8 mouse cellular contexts compared by ENCODE assay signal in genomic region chr2:158625697-158626096, GRCm38 (mm10). TPM values are rescaled to one million over a fixed set of nuclear protein-coding genes. Genes with fewer than 3 reads are reported as not detected.
A peak's percentile ranks its signal among the peaks of the same experiment; 100 is the strongest.
DNase-seq lines count a peak whose midpoint lies in the region; ATAC-seq and TF ChIP-seq lines count a peak whose summit lies in the region.

No protein-coding gene starts in this region.

- peak overlapping the region; percentile 88 for H3K4me2 ChIP-seq in neural tube, embryonic 11.5 days (ENCODE audit: low read depth)
- peak overlapping the region; percentile 83 for H3K4me2 ChIP-seq in liver, embryonic 11.5 days
- peak overlapping the region; percentile 80 for H3K4me2 ChIP-seq in stomach, postnatal 0 days (replicated peaks; ENCODE audit: low read depth)

- intact Hi-C loops in gastrocnemius, postnatal 36 days (cut with DNase I), result loop anchor here (5.0 kb wide), 1 partner anchor 78 kb away; no protein-coding TSS in a partner anchor

- no peak for TF ChIP-seq EP300 in stomach, postnatal 0 days (optimal IDR thresholded peaks at IDR 0.05)

- H3K9me3 ChIP-seq in neural tube, embryonic 11.5 days (ENCODE audit: control insufficient read depth, low read length), result no peaks in the 10 kb centered on the region
- no peaks in the 10 kb centered on the region for H3K9me3 ChIP-seq in liver, embryonic 11.5 days (ENCODE audit: control insufficient read depth, low read length)
- no peaks in the 10 kb centered on the region for H3K9me3 ChIP-seq in stomach, postnatal 0 days (ENCODE audit: control insufficient read depth, low read length)

- peak overlapping the region; percentile 77 for H3K4me3 ChIP-seq in cerebellum, adult 2 months (replicated peaks; ENCODE audit: insufficient read depth, low read depth, low read length)
- H3K4me3 ChIP-seq in neural tube, embryonic 11.5 days (ENCODE audit: low read depth, low read length), result peak overlapping the region; percentile 75
- peak overlapping the region; percentile 92 for H3K4me3 ChIP-seq in liver, embryonic 11.5 days (ENCODE audit: low read depth, low read length)
- peak overlapping the region; percentile 94 for H3K4me3 ChIP-seq in stomach, postnatal 0 days (ENCODE audit: low read depth, low read length)

- WGBS in cerebellum, adult 2 months, result 44% methylated on average over 8 of the region's 8 CpGs
- 47% methylated on average over 8 of the region's 8 CpGs for WGBS in neural tube, embryonic 11.5 days
- WGBS in liver, embryonic 11.5 days, result 21% methylated on average over 8 of the region's 8 CpGs
- WGBS in stomach, postnatal 0 days, result 27% methylated on average over 8 of the region's 8 CpGs

- no peak for TF ChIP-seq POLR2A in cerebellum, adult 2 months (IDR thresholded peaks at IDR 0.05; ENCODE audit: borderline replicate concordance, insufficient read depth, low read length)

- no peak for ATAC-seq in neural tube, embryonic 11.5 days (ENCODE audit: insufficient read depth, low FRiP score, low TSS enrichment)
- ATAC-seq in liver, embryonic 11.5 days (replicated peaks; ENCODE audit: low FRiP score), result no peak
- no peak for ATAC-seq in stomach, postnatal 0 days (ENCODE audit: low FRiP score, low TSS enrichment)

- H3K4me1 ChIP-seq in cerebellum, adult 2 months (ENCODE audit: control insufficient read depth, insufficient read depth, low read length), result peaks cover 4% of the 10 kb centered on the region; the same call in 1 of the 2 replicates
- H3K4me1 ChIP-seq in neural tube, embryonic 11.5 days (ENCODE audit: control insufficient read depth, insufficient read depth, low read length), result peaks cover 12% of the 10 kb centered on the region; the same call in 1 of the 2 replicates
- peaks cover 12% of the 10 kb centered on the region for H3K4me1 ChIP-seq in liver, embryonic 11.5 days (replicated peaks; ENCODE audit: control insufficient read depth, insufficient read depth, low read length)
- no peaks in the 10 kb centered on the region for H3K4me1 ChIP-seq in stomach, postnatal 0 days (replicated peaks; ENCODE audit: control insufficient read depth, insufficient read depth)

- H3K36me3 ChIP-seq in neural tube, embryonic 11.5 days (ENCODE audit: control insufficient read depth, insufficient read depth, low read length), result no peaks in the 10 kb centered on the region
- H3K36me3 ChIP-seq in liver, embryonic 11.5 days (ENCODE audit: control insufficient read depth, insufficient read depth, low read length), result peaks cover 9% of the 10 kb centered on the region; the same call in 1 of the 2 replicates
- peaks cover 9% of the 10 kb centered on the region for H3K36me3 ChIP-seq in stomach, postnatal 0 days (ENCODE audit: control insufficient read depth, insufficient read depth, low read length)

- no peak overlapping the region for H3K27ac ChIP-seq in cerebellum, adult 2 months (ENCODE audit: insufficient read depth, low read length)
- H3K27ac ChIP-seq in neural tube, embryonic 11.5 days (ENCODE audit: low read depth, low read length), result no peak overlapping the region
- no peak overlapping the region; the same call in 1 of the 2 replicates for H3K27ac ChIP-seq in liver, embryonic 11.5 days (ENCODE audit: low read depth, low read length)
- H3K27ac ChIP-seq in stomach, postnatal 0 days (replicated peaks), result no peak overlapping the region

- TF ChIP-seq CTCF in cerebellum, adult 2 months (IDR thresholded peaks at IDR 0.05; ENCODE audit: borderline replicate concordance, insufficient read depth, low read depth, low read length), result no peak
- TF ChIP-seq CTCF in stomach, postnatal 0 days (IDR thresholded peaks at IDR 0.05; ENCODE audit: low read depth), result no peak

- peak overlapping the region; percentile 81 for H3K9ac ChIP-seq in neural tube, embryonic 11.5 days (ENCODE audit: low read length)
- H3K9ac ChIP-seq in liver, embryonic 11.5 days (ENCODE audit: low read depth, low read length), result peak overlapping the region; percentile 86
- H3K9ac ChIP-seq in stomach, postnatal 0 days (ENCODE audit: low read length), result peak overlapping the region; percentile 87

- DNase-seq in cerebellum, adult 2 months, result no peak
- DNase-seq in cerebellum, postnatal 4 days (ENCODE audit: low spot score in 2 of 2), result no peak
- DNase-seq in neural tube, embryonic 11.5 days (ENCODE audit: low spot score), result no peak
- DNase-seq in neural tube, embryonic 10.5 days (ENCODE audit: extremely low spot score, low spot score), result no peak
- no peak for DNase-seq in liver, embryonic 11.5 days (ENCODE audit: low spot score)
- DNase-seq in stomach, postnatal 0 days (ENCODE audit: low spot score), result no peak
- DNase-seq in cerebellum, postnatal 14 days, result no peak
- no peak for DNase-seq in gastrocnemius, postnatal 36 days

- H3K27me3 ChIP-seq in cerebellum, adult 2 months (ENCODE audit: control insufficient read depth, insufficient read depth, low read length), result no peaks in the 10 kb centered on the region
- H3K27me3 ChIP-seq in neural tube, embryonic 11.5 days (ENCODE audit: control insufficient read depth, insufficient read depth, low read length), result peaks cover 2% of the 10 kb centered on the region; the same call in 1 of the 2 replicates
- H3K27me3 ChIP-seq in liver, embryonic 11.5 days (replicated peaks; ENCODE audit: control insufficient read depth, insufficient read depth, low read length), result peaks cover 7% of the 10 kb centered on the region; the same call in 1 of the 2 replicates
- no peaks in the 10 kb centered on the region for H3K27me3 ChIP-seq in stomach, postnatal 0 days (ENCODE audit: control insufficient read depth, insufficient read depth, low read length)

RNA-seq across cellular contexts. Expression of gene Actr5, which starts 1.0 kb away (rescaled TPM):
- polyA plus RNA-seq in cerebellum, adult 2 months (2012; rRNA removed), result 7.2 and 7.5 TPM in 2 replicates
- 15.1 and 16.6 TPM in 2 replicates for polyA plus RNA-seq in neural tube, embryonic 11.5 days (2014; fragmentation: Nextera tagmentation; extraction: Ambion mirVana)
- polyA plus RNA-seq in liver, embryonic 11.5 days (2014; fragmentation: Nextera tagmentation; extraction: Ambion mirVana), result 14.2 and 15.8 TPM in 2 replicates
- polyA plus RNA-seq in stomach, postnatal 0 days (2015; fragmentation: Nextera tagmentation; extraction: Ambion mirVana), result 5.1 and 5.2 TPM in 2 replicates
- 1 to 10 TPM; 2.4 to 3.6 TPM for total RNA-seq in gastrocnemius, postnatal 36 days (2021)

RNA-seq across cellular contexts. Expression of gene Slc32a1, which starts 15.1 kb away (rescaled TPM):
- polyA plus RNA-seq in cerebellum, adult 2 months (2012; rRNA removed), result 218 TPM in 2 replicates
- 1.6 and 2.4 TPM in 2 replicates for polyA plus RNA-seq in neural tube, embryonic 11.5 days (2014; fragmentation: Nextera tagmentation; extraction: Ambion mirVana)
- polyA plus RNA-seq in liver, embryonic 11.5 days (2014; fragmentation: Nextera tagmentation; extraction: Ambion mirVana), result 0.05 and 0.06 TPM in 2 replicates
- polyA plus RNA-seq in stomach, postnatal 0 days (2015; fragmentation: Nextera tagmentation; extraction: Ambion mirVana), result not detected in 2 replicates
- total RNA-seq in gastrocnemius, postnatal 36 days (2021), result not detected

RNA-seq across cellular contexts. Expression of gene Ppp1r16b, which starts 39.5 kb away (rescaled TPM):
- 59.8 and 65.2 TPM in 2 replicates for polyA plus RNA-seq in cerebellum, adult 2 months (2012; rRNA removed)
- polyA plus RNA-seq in neural tube, embryonic 11.5 days (2014; fragmentation: Nextera tagmentation; extraction: Ambion mirVana), result 3.9 and 4.0 TPM in 2 replicates
- polyA plus RNA-seq in liver, embryonic 11.5 days (2014; fragmentation: Nextera tagmentation; extraction: Ambion mirVana), result 4.4 and 5.2 TPM in 2 replicates
- polyA plus RNA-seq in stomach, postnatal 0 days (2015; fragmentation: Nextera tagmentation; extraction: Ambion mirVana), result 2.0 and 2.1 TPM in 2 replicates
- 1 to 10 TPM; 3.5 to 3.6 TPM for total RNA-seq in gastrocnemius, postnatal 36 days (2021)

Comparison
In these comparisons a context has a peak if more than half of its experiments do, and no peak if none do; other contexts are left out.
1. RNA of gene Slc32a1, which starts 15.1 kb away (polyA plus RNA-seq): 218 TPM in cerebellum, adult 2 months; 1.6 to 2.4 TPM in neural tube, embryonic 11.5 days, 0.05 to 0.06 TPM in liver, embryonic 11.5 days and not detected in stomach, postnatal 0 days; every median in the first group is over 10 times any median in the second.
2. Peak in every context shown above with its lines, with median percentiles within 50 percentile points of each other: H3K4me3 ChIP-seq, H3K4me2 ChIP-seq and H3K9ac ChIP-seq.